Mouse (Mus musculus) testis, postnatal 10 days (tissue): ENCODE results near the gene Gm21028.
"Not testable (repeated sequence)": the region's sequence is repeated elsewhere in the genome, so short reads cannot be mapped to it uniquely, and the experiment has no call there.

Experiments
- DNase-seq: peaks from one replicate; pipeline ENCODE4 v3.0.0; 2021; ENCODE audit warnings: low spot score

Gene Gm21028

GRCm38 (mm10) chr7:42578488-42578887, at the start of gene Gm21028:
Gene Gm21028, minus strand, starts transcription at chr7:42578588.
- DNase-seq = no peak

GRCm38 (mm10) chr7:42595666-42596065, 17.3 kb upstream of the Gm21028 start:
- DNase-seq = not testable (repeated sequence)

GRCm38 (mm10) chr7:42592413-42592812, 14.0 kb upstream of the Gm21028 start, which contains the start of gene Zfp977:
Gene Zfp977, minus strand, starts transcription at chr7:42592547.
- DNase-seq = not testable (repeated sequence)

- not testable (repeated sequence) for DNase-seq
Measured at GRCm38 (mm10) chr7:42591311-42591710, 12.9 kb upstream of the Gm21028 start.

GRCm38 (mm10) chr7:42551766-42552165, 26.6 kb downstream of the Gm21028 start:
- DNase-seq = no peak
